Mouse (Mus musculus): ENCODE data around the gene Gm17364.
"Not testable (repeated sequence)": the region's sequence is repeated elsewhere in the genome, so short reads cannot be mapped to it uniquely, and the experiment has no call there.

The Gm17364 gene

GRCm38 (mm10) chr13:41273927-41274650 is at the start of gene Gm17364:
TSS of gene Gm17364 (minus strand) at chr13:41273977.
- no peak for DNase-seq

GRCm38 (mm10) chr13:41321433-41321832 is 47.7 kb upstream of the Gm17364 start:
- no peak for DNase-seq

GRCm38 (mm10) chr13:41320749-41321148 is 47.0 kb upstream of the Gm17364 start:
- DNase-seq = no peak

- peak; percentile 91 for DNase-seq
Measured at GRCm38 (mm10) chr13:41302716-41303115, 28.9 kb upstream of the Gm17364 start.

DNA sequence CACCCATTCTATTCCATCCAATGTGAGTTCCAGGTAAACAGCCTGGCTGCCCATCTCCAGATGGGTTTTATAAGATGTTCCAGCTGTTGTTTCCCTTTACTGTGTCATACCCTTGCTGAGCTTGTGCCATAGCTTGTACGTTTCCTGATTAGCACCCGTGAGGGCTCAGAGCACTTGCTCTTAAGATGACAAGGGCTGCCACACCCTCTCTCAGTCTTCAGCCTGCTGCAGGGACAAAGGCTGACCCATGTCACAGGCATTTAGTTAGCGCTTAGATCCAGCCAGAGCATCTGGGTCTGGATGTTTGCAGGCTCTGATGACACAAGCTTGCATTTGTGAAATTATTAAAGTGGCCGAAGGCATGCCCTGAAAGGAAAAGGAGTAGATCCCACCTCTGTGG is 26.3 kb upstream of the Gm17364 start:
- no peak for DNase-seq

GRCm38 (mm10) chr13:41298996-41299395 is 25.2 kb upstream of the Gm17364 start:
- no peak for DNase-seq

DNA sequence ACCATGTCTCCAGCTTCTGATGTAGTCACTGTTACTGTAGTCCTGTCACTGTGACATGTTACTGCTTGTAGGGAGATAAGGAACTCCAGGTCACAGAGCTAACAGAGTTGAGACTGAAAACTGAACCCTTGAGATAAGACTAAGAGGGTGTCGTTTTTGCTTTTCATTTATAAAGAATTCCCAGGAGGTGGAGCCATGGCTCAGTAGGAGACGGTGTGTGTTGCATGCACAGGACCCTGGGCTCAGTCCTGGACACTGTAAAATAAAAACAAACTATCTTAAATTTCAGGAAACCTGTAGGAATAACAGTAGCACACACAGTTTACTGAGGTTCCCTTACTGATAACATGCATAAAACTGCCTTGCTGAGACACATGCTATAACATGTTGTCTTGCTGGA is 24.8 kb upstream of the Gm17364 start:
- DNase-seq = no peak

- DNase-seq = no peak
Measured at GRCm38 (mm10) chr13:41296396-41296795, 22.6 kb upstream of the Gm17364 start.

DNA sequence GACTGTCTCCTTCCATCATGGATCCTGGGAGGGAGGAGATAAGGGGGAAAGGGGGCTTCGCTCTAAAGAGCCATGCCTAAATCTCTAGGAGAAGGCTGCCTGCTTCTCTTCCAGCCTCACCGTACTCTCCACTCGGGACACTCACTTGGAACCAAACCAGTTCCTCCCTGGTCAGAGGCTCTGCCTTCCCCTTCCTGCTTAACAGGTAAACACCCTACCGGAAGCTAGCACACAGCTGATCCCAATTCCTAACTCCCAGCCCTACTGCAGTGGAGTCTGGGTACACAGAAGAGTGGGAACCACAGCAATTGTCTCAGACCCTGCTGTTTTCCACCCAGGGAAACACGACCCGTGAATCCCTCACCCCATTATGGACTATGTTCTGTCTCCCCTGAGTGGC is 22.1 kb upstream of the Gm17364 start:
- DNase-seq = no peak

DNA sequence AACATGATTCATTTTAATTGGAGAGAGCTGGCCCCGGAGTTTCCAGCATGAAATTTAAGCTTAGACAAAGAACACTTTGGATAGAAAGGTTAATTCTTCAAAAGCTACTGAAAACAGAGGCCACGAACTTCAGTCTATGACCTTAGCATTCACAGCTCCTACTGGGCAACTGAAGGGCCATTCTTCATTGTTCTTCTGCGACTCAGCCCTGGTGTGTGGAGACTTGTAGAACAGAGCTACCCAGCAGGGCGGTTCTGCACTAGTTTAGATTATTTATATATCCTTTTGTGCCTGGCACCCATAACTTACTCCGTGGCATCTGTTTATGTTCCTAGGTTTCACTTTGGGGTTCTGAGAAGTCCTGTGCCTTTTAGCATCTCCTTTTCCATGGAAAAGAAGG is 19.8 kb upstream of the Gm17364 start:
- no peak for DNase-seq

DNA sequence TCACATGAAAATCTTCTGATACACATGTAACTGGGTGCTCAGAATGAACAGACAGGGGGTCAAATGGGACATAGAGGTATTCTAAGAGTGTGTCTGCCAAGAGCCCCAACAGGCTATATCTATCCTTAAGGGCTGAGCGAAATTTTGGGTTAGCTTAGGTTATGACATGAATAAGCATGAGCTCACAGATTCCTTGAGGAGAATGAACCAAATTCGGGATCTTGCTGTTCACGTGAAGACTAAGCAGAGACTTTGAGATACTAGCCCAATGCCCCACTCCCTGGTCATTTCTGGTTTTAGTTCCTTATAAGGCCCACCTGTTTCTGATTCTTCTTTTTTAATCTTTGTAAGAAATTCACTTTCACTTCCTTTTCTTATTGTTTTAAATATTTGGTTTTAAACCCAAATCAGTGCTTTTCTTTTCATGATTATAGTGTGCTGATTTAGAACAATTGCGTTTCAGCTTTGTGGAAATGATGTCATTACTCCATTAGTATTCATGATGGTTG is 17.7 kb upstream of the Gm17364 start:
- no peak for DNase-seq

DNA sequence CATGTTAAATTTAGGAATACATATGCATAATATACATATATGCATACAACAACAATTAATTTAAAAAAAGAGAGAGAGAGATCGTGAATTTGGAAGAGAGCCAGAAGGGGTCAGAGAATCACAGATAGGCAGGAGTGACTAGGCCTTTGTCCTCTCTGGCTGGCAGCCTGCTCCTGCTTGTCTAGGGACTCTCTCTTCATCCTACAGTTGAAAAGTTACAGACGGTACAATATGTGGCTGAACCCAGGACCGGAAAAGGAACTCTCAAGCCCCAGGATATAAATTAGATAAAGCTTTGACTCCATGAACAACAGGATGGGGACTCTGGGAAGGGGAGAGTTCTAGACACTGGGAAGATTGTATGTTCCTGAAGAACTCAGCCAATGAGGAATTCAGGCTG is 12.5 kb upstream of the Gm17364 start:
- no peak for DNase-seq

DNA sequence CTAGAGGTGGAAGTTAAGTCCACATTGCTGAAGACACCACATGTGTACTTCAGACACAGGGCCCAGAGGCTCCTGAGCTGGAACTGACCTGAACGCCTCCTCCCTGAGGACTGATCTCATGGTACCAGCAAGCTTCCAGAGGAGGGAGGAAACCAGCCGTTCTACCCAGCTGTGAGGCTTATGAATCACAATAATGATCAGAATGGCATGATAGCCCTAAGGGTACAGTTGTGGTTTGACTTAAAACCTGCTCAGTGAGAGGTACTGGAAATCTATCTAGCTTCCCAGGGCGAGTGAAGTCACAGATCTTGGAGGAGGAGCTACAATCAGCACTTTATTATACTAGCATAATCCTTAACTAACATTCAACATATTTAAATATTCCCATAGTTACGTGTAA is 11.7 kb upstream of the Gm17364 start:
- no peak for DNase-seq

DNA sequence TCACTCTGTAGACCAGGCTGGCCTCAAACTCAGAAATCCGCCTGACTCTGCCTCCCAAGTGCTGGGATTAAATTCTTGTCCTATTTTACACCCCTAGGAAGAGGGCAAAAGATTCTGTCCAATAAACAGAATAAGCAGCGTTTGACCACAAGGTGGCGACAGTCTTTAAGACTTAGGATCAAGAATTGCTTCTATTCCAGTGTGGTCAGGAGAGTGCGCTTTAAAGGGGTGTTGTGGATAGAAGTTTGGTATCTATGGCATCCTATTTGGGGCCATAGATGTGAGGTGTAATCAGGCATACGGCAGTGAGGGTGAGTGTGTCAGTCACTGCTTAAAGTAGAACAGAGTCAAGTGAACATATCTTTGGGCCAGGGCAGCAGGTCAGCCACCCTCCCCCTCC is 9.5 kb upstream of the Gm17364 start:
- DNase-seq = peak; percentile 70

DNA sequence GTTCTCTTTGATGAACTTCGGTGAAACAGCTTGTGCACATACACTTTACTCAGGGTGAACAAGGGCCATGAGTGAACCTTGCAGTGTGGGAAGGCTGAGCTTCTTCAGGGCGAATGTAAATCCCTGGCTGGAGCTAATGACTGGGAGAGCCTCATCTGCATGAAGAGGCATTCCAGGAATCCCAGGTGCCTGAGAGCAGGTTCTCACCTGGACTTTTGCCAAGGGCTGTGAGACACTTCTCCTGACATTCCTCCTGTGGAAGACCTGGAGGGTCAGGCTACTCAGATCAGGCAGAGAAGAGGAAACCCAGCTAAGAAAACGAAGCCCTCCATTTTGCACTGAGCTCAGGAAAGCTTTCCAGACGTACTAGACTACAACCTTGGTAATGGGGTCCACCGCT is 6.9 kb upstream of the Gm17364 start:
- no peak for DNase-seq

DNA sequence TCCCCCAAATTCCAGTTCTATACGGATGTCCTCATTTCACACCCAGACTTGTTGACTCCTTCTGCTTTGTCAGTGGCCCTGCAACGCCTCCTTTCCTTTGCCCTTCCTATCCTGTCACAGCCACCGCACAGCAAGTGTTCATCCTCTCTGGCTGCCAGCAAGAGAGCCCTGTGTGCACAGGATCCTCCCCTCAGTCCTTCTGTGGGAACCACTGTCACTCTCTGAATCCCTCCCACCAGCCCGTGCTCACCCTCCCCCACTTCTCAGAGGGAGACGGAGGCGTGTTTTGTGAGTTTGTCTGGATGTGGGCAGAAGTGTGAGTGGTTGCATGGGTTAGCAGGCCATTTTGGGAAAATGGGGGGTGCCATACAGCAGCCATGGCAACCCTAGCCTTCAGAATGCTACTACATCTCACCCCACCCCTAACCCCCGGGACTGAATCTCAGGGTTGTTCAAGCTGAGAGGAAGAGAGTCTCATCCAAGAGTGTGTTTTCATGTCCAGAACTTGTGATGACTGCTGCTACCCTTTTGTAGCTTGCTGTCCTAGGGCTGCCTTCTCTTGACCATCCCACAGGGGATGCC is 5.9 kb downstream of the Gm17364 start:
- no peak for DNase-seq

DNA sequence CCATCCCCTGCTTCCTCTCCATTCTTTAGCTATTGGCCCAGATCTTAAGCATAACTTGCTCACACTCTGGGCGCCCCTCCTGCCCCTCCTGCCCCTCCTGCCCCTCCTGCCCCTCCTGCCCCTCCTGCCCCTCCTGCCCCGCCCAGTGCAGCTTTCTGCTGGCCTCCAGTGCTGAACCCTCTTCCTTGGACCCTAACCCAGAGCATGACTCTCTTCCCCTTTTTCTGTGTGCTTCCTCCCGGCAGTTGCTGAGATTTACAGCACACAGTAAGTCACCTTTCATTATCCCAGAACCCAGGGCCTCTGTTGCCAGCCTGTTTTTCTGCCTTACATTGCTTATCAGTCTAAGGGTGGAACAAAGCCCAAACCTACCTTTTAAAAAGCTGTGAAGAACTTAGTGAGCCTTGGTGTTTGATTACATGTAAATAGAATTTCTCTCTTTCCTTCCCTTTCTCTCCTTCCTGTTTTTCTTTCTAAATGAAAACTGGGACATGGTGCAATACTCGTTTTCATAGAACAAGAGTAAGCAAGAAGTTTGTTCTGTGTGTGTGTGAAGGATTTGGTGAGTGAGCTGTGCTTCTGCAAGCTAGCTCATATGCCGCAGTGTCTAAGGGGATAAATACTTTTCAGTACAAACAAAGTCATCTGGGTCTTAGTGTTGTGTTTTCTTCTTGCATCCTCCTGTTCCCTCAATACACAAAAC is 10.3 kb downstream of the Gm17364 start:
- no peak for DNase-seq

- not testable (repeated sequence) for DNase-seq
Measured at GRCm38 (mm10) chr13:41261617-41262016, 12.2 kb downstream of the Gm17364 start.

- DNase-seq = no peak
Measured at GRCm38 (mm10) chr13:41257851-41258250, 15.9 kb downstream of the Gm17364 start.

- no peak for DNase-seq
Measured at GRCm38 (mm10) chr13:41256962-41257361, 16.8 kb downstream of the Gm17364 start.

- DNase-seq = no peak
Measured at GRCm38 (mm10) chr13:41256126-41256525, 17.7 kb downstream of the Gm17364 start.

DNA sequence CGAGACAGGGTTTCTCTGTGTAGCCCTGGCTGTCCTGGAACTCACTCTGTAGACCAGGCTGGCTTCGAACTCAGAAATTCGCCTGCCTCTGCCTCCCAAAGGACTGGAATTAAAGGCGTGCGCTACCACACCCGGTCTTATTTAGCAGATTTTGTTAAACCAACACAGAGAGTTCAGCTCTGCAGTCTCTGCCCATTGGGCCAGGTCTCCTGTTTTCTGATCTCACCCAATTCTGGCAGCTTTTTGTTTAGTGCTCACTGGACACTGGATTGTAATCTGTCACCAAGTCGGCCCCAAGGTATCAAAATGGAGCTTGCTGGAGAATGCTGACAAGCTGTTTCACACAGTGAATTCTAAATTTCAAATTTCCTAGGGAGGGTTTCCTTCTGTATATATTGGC is 21.0 kb downstream of the Gm17364 start:
- no peak for DNase-seq

- DNase-seq = no peak
Measured at GRCm38 (mm10) chr13:41252141-41252540, 21.6 kb downstream of the Gm17364 start.

DNA sequence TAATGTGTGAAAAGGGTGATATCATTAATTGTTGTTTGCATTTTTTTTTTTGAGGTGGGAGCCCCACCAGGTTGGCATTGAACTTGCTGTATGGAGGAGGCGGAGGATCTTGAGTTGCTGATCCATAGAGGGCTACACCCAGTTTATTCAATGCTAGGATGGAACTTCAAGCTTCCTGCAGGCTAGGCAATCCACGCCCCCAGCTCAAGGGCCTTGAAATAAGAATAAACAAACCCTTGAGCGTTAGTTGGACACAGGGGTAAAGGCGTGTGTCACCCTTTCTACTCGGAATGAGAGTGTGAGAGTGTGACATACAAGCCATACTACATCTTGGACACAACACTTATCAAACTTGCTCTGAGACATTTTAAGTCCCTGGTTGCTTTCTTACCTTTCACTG is 22.1 kb downstream of the Gm17364 start:
- DNase-seq = no peak
